Mouse (Mus musculus) lung, postnatal 10 days (tissue): ENCODE data around the gene Pin4.
"Not testable (repeated sequence)": the region's sequence is repeated elsewhere in the genome, so short reads cannot be mapped to it uniquely, and the experiment has no call there.

ENCODE experiments used
- DNase-seq: peaks from one replicate; pipeline ENCODE4 v3.0.0; 2021

The Pin4 gene

GRCm38 (mm10) chrX:102119042-102119864 lies at the start of gene Pin4:
Gene Pin4 (plus strand): TSS chrX:102119447.
- DNase-seq = peak; percentile 96

DNA sequence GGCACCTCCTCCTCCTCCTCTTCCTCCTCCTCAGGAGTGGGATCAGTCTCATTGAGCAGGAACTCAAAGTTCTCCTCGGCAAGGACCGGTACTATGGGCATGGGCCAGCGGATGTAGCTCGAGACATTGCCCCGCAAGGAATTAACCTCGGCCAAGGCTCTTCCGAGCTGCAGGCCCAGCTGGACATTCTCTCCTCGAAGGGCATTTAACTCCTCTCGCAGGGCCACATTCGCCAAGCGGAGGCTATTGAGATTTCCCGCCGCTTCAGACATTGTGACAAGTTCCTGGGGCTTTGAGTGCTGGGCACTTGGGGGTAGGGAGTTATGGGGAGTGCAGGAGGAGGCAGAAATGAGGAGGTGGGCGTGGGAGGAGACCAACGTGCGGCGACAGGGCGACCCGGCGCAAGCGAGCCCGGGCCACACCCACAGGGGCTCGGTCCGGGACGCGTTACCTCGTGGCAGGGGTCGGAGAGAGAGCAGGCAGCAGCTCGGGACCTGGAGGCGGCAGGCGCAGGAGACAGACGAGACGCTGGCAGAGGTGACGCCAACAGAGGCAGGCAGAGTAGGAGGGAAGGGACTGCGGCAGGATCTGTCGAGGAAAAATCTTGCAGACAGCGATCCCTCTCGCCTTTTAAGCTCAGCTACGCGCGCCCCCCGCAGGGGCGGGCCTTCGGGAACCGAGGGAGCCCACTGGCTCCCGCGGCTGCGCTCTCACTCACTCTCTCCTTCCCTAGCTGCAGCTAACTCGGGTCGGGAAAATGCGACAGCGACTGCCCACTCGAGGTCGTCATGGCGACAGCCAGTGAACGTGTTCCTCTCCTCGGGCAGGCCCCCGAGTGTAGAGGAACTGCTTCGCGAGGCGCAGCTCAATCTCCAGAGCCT lies 48.4 kb upstream of the Pin4 start, which contains the start of gene Rtl5:
TSS of gene Rtl5 (minus strand) at position 714 of the 881 bp plus-strand sequence.
- peak; percentile 86 for DNase-seq

DNA sequence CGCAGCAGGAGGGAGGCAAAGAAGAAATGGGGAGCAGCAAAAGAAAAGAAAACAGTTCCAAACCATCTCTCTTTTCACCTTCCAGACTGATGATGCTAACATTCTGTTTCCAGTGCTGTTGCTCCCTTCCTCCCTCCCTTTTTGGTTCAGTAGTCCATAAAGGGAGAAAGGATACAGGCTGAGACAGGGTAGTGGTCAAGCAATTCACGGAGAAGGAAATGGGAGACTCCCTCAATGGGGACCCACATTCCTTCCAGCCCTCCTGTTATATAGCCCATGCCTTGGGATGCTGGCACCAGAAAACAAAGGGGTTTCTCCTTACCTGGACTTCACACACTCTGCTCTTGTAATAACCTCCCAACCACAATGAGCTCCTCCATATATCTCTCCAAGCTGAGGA lies 47.7 kb upstream of the Pin4 start:
- no peak for DNase-seq

DNA sequence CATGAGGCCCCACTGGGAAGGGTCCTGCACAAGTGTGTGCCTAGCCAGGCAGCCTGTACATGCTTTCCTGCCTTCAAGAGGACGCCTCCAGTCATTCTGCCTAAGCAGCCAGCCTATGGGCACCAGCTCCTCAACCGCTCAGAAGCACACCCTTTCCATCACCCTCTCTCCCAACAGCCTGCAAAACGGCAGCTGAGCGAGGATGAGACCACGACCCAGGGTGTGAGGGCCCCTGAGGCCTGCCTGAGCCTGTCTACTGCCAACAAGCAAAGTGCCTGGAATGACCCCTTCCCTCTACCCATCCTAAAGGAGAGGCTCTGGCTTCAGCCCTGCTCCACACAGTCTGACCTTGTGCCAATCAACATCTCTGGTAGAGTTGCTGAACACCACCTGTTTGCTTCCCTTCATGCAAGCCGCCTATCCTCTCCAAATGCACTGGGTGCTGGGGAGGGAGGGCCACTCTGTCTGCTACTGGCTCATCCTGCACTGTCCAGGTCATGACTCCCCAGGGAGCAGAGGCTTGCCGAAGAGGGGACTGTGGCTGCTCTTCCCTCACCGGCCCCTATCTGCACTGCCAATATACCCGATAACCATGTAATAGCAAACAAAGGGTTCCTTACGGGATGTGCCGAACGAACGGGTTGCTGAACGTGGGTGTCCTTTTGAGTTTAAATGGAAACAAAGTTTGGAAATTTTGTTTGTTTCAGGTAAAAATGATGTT lies 45.5 kb upstream of the Pin4 start:
- no peak for DNase-seq

DNA sequence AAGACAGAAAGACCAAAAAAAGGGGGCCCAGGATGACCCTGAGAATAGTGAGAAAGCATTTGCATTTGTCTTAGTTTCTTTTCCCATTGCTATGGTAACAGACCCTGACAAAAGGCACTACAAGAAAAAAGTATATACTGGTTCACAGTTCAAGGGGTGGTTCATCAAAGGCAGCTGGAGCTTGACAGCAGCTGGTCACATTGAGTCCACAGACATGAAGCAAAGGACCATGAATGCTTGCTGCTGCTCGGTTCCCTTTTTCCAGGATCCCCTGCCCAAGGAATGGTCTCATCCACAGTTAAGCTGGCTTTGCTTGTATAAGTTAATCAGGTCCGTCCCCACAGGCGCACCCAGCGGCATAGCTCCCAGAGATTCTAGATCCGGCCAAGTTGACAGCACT lies 44.8 kb upstream of the Pin4 start:
- DNase-seq = no peak

- DNase-seq = no peak
These were observed 44.1 kb upstream of the Pin4 start for GRCm38 (mm10) chrX:102075158-102075557.

DNA sequence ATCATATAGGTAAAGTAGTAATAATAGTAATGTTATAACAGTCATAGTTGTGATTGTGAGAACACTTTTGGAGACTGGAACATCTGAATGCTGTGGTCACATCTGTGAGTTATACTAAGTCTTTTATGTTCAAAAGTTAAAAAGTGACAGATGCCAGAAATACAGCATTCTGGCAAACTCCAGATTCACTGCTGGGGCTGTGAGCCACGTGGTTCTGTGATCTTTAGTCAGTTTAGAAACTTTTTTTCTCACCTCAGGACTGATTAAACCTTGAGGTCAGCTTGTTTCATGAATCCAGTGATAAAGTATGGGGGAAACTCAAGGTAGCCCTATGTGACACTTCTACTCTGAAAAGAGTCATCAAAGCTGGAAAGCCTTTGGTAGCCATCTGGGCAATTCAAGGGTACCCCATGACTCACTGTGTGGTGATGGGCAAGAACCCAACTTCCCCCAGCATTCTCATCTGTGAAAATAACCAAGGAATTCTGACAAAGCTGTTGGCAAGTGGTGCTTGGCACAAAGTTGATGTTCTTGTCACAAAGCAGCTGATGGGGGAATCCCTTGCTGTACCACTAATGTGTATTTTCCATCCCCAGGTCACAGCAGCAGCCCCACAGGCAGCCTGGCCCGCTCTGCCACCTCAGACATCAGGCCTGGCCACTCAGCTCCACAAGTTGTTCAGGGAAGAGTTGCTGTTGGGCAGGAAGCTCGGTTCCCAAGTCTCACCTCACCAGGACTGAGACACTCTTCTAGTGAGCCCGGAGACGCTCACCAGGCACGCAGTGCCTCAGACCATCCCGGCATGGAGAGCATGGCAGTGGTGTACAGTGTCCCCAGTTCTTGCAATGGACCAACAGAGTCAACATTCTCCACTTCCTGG lies 42.1 kb upstream of the Pin4 start:
- DNase-seq = no peak

DNA sequence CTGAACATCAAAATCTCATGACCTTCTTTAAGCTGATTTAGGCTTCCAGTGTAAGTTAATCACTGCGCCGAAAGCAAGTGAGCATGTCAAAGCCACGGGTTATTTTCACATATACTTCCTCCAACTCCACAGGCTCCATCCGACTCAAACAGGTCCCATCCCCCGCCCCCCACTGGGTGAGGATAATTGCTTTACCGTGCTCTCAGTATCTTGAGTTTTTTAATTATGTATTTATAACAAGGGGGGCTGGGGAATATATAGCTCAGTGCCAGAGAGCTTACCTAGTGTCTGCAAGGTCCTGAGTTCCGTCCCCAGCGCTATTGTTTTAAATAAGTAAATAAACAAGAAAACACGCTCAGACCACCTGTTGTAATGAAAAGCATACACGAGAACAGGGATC lies 38.2 kb upstream of the Pin4 start:
- DNase-seq = no peak

- no peak for DNase-seq
These were observed 37.5 kb upstream of the Pin4 start for GRCm38 (mm10) chrX:102081573-102082279.

- DNase-seq = no peak
These were observed 36.9 kb upstream of the Pin4 start for GRCm38 (mm10) chrX:102082340-102082739.

DNA sequence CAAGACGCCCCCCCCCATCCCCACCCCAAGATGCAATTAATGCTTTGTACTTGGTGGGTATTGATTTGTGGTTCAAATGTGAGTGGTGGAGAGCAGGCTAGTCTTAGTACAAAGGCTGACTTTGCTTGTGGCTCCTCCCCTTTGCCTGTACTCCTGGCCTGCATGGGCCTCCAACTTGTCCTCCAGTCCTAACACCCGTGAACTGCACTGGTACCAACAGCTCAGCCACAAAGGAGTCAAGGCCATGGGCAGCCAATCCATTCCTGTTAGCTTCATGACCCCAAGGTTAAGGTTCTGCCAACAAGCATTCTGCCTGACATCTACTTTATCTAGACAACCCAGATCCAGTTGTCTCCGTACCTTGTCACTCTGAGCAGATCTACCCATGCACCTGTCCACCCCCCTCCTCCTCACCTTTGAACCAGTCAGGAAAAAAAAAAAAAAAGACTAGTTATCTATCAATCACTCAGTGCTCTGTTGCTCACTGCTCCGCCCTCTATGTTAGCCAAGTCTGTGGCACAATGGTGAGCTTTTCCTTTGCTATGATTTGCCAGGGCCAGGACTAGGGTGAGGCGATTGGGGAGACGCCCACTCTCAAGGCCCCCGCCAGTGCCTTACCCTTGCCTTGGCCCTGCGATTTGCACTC lies 33.3 kb upstream of the Pin4 start:
- DNase-seq = no peak

GRCm38 (mm10) chrX:102090605-102091004 lies 28.6 kb upstream of the Pin4 start:
- no peak for DNase-seq

GRCm38 (mm10) chrX:102094381-102094904 lies 24.8 kb upstream of the Pin4 start:
- no peak for DNase-seq

DNA sequence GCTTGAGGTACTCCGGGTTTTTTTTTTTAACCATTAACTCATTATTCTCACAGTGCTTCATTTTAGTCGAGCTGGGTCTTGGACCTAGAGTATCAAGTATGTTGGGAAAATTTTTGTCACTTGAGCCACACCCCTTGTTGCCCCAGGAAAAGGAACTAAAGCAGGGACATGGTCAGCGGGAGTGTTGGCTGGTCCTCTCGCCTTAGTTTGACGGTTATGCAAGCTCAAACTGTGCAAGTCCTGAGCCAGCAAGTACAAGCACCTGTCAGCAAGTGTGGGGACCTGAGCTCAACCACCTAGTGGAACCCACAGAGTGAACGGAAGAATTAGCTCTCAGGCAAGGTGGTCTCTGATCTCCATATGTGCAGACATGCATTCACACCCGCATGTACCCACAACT lies 17.4 kb upstream of the Pin4 start:
- DNase-seq = no peak

GRCm38 (mm10) chrX:102103830-102104229 lies 15.4 kb upstream of the Pin4 start:
- not testable (repeated sequence) for DNase-seq

DNA sequence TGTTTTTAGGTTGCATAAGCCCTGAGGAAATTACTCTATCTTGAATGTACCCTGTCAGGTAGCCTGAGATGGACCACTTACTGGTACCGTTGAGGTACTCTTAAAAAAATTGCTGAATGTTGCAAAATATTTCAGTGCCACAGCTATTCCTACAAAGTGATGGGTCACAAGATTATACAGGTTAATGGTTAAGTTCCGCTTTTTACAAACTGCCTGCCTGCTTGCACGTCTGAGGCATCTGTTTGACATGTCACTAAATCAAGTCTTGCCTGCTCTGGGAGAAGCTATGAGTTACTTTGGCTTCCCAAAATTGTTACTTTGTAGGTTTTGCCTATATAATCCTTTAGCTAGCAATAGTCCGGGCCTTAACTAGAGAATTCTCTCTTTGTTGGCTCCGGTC lies 9.9 kb upstream of the Pin4 start:
- DNase-seq = not testable (repeated sequence)

GRCm38 (mm10) chrX:102115676-102116075 lies 3.6 kb upstream of the Pin4 start:
- no peak for DNase-seq

DNA sequence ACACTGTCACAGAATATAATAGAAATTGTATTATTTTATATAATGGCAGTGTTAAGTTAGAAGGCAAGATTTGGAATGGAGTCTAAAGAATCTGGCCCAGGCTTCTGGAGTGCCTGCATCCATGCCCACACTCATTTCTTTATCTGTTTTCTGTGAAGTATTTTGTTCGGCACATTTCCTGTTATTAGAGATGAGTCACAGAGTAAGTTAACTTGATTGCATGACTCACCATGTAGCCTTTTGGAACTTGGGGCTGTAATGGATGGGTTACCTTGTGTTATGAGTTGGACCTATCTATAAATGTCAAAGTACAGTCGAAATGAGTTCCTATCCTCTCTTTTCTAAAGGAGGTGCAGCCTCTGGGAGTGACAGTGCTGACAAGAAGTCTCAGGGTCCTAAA lies 2.1 kb downstream of the Pin4 start:
- DNase-seq = no peak

DNA sequence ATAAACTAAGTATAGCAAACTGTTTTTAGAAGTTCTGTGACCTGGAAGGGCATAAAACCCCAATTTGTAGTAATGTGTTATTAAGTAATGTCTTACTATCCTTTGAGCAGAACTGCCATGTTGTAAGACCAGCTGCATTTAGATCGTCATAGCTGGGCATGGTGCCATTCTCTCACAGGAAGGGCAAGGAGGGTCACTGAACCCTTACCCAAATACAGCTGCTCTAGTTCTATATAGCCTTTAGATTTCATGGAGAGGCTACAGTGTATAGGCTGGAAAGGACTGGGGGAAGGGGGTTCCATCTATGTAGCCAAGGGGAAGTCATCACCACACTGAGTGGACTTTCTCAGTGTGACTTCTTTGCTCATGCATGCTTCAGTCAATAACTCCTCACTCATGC lies 21.9 kb downstream of the Pin4 start:
- no peak for DNase-seq

DNA sequence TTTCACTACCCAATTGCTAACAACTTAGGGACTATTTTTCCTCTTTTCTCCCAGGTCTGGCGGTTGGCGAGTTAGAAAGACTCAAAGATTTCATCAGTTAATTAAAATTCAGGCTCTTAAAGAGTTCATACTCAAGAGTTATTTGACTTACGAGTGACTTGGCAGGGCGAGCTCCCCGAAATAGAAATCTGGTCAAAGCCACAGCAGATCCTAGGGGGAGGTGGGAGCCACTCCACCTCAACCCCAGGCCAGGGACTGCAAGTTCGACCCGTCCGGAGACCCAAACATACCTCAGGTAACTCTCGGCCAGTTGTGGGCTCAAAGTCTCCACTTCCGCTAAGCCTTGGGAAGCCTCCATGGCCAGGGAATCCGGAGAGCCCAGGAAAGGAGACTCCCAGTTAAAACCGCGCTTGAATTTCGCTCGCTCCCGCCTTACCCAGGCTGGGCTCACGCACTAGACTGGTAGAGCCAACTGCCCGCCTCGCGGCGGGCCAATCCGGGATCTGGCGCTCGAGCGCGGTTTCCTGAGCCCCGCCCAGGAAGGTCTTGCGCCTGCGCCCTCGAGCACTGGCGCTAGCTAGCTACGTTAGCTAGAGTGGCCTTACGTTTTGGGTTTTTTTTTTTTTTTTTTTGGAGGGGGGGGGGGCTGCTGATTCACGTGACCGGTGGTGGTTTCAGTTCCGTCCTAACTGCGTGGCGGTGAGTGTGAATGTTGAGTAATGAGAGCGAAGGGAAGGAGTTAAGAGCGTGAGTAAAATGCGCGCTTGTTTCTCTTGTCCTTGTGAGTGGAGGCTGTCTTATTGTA lies 37.6 kb downstream of the Pin4 start, which contains the start of gene Ercc6l:
TSS of gene Ercc6l (minus strand) at position 474 of the 805 bp plus-strand sequence.
- peak; percentile 95 for DNase-seq
